9 mouse cellular contexts compared by ENCODE assay signal in the genomic region with DNA sequence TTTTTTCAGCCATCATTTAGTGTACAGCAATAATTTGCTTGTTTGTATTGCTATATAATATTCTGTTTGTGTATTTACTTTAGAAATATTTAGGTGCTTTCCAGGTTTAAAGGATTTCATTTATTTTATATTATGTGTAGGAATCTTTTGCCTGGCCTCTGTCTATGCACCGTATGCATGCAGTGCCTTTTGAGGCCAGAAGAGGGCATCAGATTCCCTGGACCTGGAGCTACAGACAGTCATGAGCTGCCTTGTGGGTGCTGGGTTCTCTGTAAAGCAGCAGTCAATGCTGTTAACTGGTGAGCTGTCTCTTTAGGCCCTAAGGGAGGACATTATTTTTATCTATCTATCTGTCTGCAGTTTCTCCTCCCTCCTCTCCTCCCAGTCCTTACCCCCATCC. TPM values are rescaled to one million over a fixed set of nuclear protein-coding genes. Genes with fewer than 3 reads are reported as not detected.
DNase-seq lines count a peak whose midpoint lies in the region; ATAC-seq and TF ChIP-seq lines count a peak whose summit lies in the region.
"Had no signal": no experiment of that assay in that cellular context is flagged by ENCODE, and none has a peak within 500 bp of the region (broad histone marks: within the 10 kb centered on the region; RNA-seq: fewer than 3 reads in every experiment).

No protein-coding gene starts in this region.

- H3K9ac ChIP-seq in heart, embryonic 12.5 days, result no peak overlapping the region

- H3K4me2 ChIP-seq in heart, embryonic 12.5 days, result no peak overlapping the region

- peak; percentile 67; the same call in 1 of the 2 replicates for TF ChIP-seq CTCF in testis, adult 2 months (IDR thresholded peaks at IDR 0.05; ENCODE audit: control insufficient read depth, insufficient read depth, insufficient replicate concordance, low read depth, low read length)

- H3K27me3 ChIP-seq in heart, embryonic 12.5 days (replicated peaks), result no peaks in the 10 kb centered on the region
- no peaks in the 10 kb centered on the region for H3K27me3 ChIP-seq in testis, adult 2 months (ENCODE audit: control insufficient read depth, insufficient read depth, low read length)

- H3K4me3 ChIP-seq in heart, embryonic 12.5 days, result no peak overlapping the region
- H3K4me3 ChIP-seq in testis, adult 2 months (ENCODE audit: control insufficient read depth, low read depth, low read length), result no peak overlapping the region

- H3K9me3 ChIP-seq in heart, embryonic 12.5 days (replicated peaks), result no peaks in the 10 kb centered on the region

- H3K4me1 ChIP-seq in heart, embryonic 12.5 days (replicated peaks), result peaks cover 5% of the 10 kb centered on the region; the same call in 1 of the 2 replicates
- H3K4me1 ChIP-seq in testis, adult 2 months (ENCODE audit: control insufficient read depth, insufficient read depth, low read length), result peaks cover 4% of the 10 kb centered on the region; the same call in 1 of the 2 replicates

- peak; percentile 27 to 57 for DNase-seq in heart, adult 18-20 months
- DNase-seq in testis, postnatal 14 days (ENCODE audit: low spot score), result no peak
- peak; percentile 64 to 71 for DNase-seq in cerebellum, postnatal 10 days
- peak; percentile 53 to 63 for DNase-seq in natural killer cell, adult 2 months (ENCODE audit: low spot score in 2 of 2)
- no peak for DNase-seq in Muller cell, postnatal 12 days (ENCODE audit: inconsistent ontology term)

- no peaks in the 10 kb centered on the region for H3K36me3 ChIP-seq in heart, embryonic 12.5 days
- H3K36me3 ChIP-seq in testis, adult 2 months (ENCODE audit: control insufficient read depth, insufficient read depth, low read length), result no peaks in the 10 kb centered on the region

- no peak for ATAC-seq in heart, embryonic 12.5 days (ENCODE audit: insufficient number of reproducible peaks, low FRiP score)
- peak; percentile 41 for ATAC-seq in inflammation-experienced regulatory T-cells, adult 6 months

- TF ChIP-seq POLR2A in testis, adult 2 months (IDR thresholded peaks at IDR 0.05; ENCODE audit: control insufficient read depth, low read depth, low read length), result no peak

- 22% methylated on average over 1 of the region's 1 CpGs for WGBS in heart, embryonic 12.5 days

- H3K27ac ChIP-seq in heart, embryonic 12.5 days (ENCODE audit: poor library complexity, severe bottlenecking), result no peak overlapping the region
- no peak overlapping the region for H3K27ac ChIP-seq in testis, adult 2 months (ENCODE audit: control insufficient read depth, insufficient read depth, low read depth, low read length)

RNA-seq across cellular contexts. Expression of a gene that starts 3.0 kb away (rescaled TPM):
- under 1 TPM; 0.30 to 0.57 TPM for total RNA-seq in heart, adult 18-20 months (2021)
- 0.68 and 0.73 TPM in 2 replicates for polyA plus RNA-seq in heart, embryonic 12.5 days (2016; fragmentation: Nextera tagmentation; extraction: Ambion mirVana)
- 13.2 and 13.5 TPM in 2 replicates for polyA plus RNA-seq in testis, adult 2 months (2012; rRNA removed)
- 1 to 10 TPM; 3.8 to 5.0 (median 4.1) TPM for polyA plus RNA-seq in inflammation-experienced regulatory T-cells, adult 6 months (2017; shearing (Covaris generic))

RNA-seq across cellular contexts. Expression of a gene that starts 3.1 kb away (rescaled TPM):
- not detected for total RNA-seq in heart, adult 18-20 months (2021)
- 0.08 TPM in 1 of 2 replicates, not detected in the other for polyA plus RNA-seq in heart, embryonic 12.5 days (2016; fragmentation: Nextera tagmentation; extraction: Ambion mirVana)
- polyA plus RNA-seq in testis, adult 2 months (2012; rRNA removed), result not detected in 2 replicates
- not detected for polyA plus RNA-seq in inflammation-experienced regulatory T-cells, adult 6 months (2017; shearing (Covaris generic))
- polyA plus RNA-seq: lung, embryonic 16.5 days had no signal

RNA-seq across cellular contexts. Expression of a gene that starts 29.6 kb away (rescaled TPM):
- total RNA-seq in heart, adult 18-20 months (2021), result 1 to 10 TPM; 5.8 to 6.7 TPM
- polyA plus RNA-seq in heart, embryonic 12.5 days (2016; fragmentation: Nextera tagmentation; extraction: Ambion mirVana), result 12.0 and 14.9 TPM in 2 replicates
- 250 and 293 TPM in 2 replicates for polyA plus RNA-seq in testis, adult 2 months (2012; rRNA removed)
- polyA plus RNA-seq in inflammation-experienced regulatory T-cells, adult 6 months (2017; shearing (Covaris generic)), result 10 to 100 TPM in 1 of 3 experiments, 1 to 10 TPM in 2; 5.6 to 12.9 (median 8.4) TPM

RNA-seq across cellular contexts. Expression of a gene that starts 29.7 kb away (rescaled TPM):
- total RNA-seq in heart, adult 18-20 months (2021), result 10 to 100 TPM; 84.9 to 95.1 TPM
- 34.3 and 35.0 TPM in 2 replicates for polyA plus RNA-seq in heart, embryonic 12.5 days (2016; fragmentation: Nextera tagmentation; extraction: Ambion mirVana)
- polyA plus RNA-seq in testis, adult 2 months (2012; rRNA removed), result 30.0 and 38.9 TPM in 2 replicates
- polyA plus RNA-seq in inflammation-experienced regulatory T-cells, adult 6 months (2017; shearing (Covaris generic)), result 10 to 100 TPM; 71.4 to 95.7 (median 89.4) TPM

RNA-seq across cellular contexts. Expression of a gene that starts 30.1 kb away (rescaled TPM):
- 10 to 100 TPM; 13.5 to 14.9 TPM for total RNA-seq in heart, adult 18-20 months (2021)
- polyA plus RNA-seq in heart, embryonic 12.5 days (2016; fragmentation: Nextera tagmentation; extraction: Ambion mirVana), result 2.9 and 3.0 TPM in 2 replicates
- 0.32 and 0.52 TPM in 2 replicates for polyA plus RNA-seq in testis, adult 2 months (2012; rRNA removed)
- polyA plus RNA-seq in inflammation-experienced regulatory T-cells, adult 6 months (2017; shearing (Covaris generic)), result not detected

Comparison
In these comparisons a context has a peak if more than half of its experiments do, and no peak if none do; other contexts are left out.
1. DNase-seq: peak in heart, adult 18-20 months (2 of 2), cerebellum, postnatal 10 days (2 of 2) and natural killer cell, adult 2 months (2 of 2); none in testis, postnatal 14 days (single experiment) and Muller cell, postnatal 12 days (single experiment).
2. RNA of a gene that starts 29.6 kb away (polyA plus RNA-seq): 250 to 293 TPM in testis, adult 2 months; 12.0 to 14.9 TPM in heart, embryonic 12.5 days and 5.6 to 12.9 TPM in inflammation-experienced regulatory T-cells, adult 6 months; every median in the first group is over 10 times any median in the second.